23 mouse cellular contexts compared by ENCODE assay signal in the genomic region with DNA sequence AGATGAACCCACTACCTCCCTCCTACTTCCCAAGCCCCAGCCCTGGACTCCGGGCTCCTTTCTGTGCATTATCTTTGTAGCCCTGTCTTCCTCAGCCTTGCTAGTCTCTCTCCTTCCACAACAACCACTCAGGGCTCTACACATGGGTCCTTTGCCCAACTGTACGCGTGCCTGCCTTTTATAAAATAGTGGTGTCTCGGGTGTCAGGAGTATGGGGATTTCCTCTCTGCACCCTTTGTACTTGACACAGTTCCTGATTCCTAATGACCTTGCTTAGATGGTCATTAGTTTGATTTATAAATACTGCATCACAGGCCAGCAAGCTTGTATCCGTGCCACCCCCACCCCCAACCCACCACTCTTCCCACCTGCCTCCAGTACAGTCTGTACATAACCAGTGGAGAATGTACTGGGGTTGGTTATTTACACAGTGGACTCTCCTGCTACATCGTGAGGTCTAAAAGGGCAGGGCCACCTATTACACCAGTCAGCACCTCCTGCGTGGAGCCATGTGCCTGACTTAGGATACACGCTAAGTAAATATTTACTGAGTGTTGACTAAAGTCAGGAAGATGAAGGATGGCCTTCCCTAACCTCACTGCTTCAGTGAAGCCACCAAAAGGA.
DNase-seq lines count a peak whose midpoint lies in the region; ATAC-seq lines count a peak whose summit lies in the region.
"Had no signal": no experiment of that assay in that cellular context is flagged by ENCODE, and none has a peak within 500 bp of the region (broad histone marks: within the 10 kb centered on the region; RNA-seq: fewer than 3 reads in every experiment).

No protein-coding gene starts in this region.

- H3K9ac ChIP-seq in kidney, embryonic 14.5 days (ENCODE audit: low read depth, low read length): no peak overlapping the region
- H3K9ac ChIP-seq in intestine, embryonic 15.5 days: no peak overlapping the region
- H3K9ac ChIP-seq in liver, embryonic 12.5 days: no peak overlapping the region
- no peak overlapping the region for H3K9ac ChIP-seq in stomach, embryonic 14.5 days (replicated peaks; ENCODE audit: low read depth, low read length)
- H3K9ac ChIP-seq: hindbrain, embryonic 14.5 days; limb, embryonic 13.5 days; lung, embryonic 15.5 days; neural tube, embryonic 15.5 days had no signal

- no peak overlapping the region for H3K4me3 ChIP-seq in kidney, embryonic 14.5 days (ENCODE audit: low read length)
- no peak overlapping the region for H3K4me3 ChIP-seq in intestine, embryonic 15.5 days (replicated peaks)
- no peak overlapping the region for H3K4me3 ChIP-seq in liver, embryonic 12.5 days
- H3K4me3 ChIP-seq in stomach, embryonic 14.5 days (ENCODE audit: low read depth, low read length): no peak overlapping the region
- H3K4me3 ChIP-seq in embryonic facial prominence, embryonic 10.5 days: no peak overlapping the region
- H3K4me3 ChIP-seq: heart, adult 2 months; limb, embryonic 13.5 days; lung, embryonic 15.5 days; neural tube, embryonic 15.5 days had no signal

- H3K4me1 ChIP-seq in kidney, embryonic 14.5 days (ENCODE audit: control insufficient read depth, insufficient read depth, low read length): peaks cover 13% of the 10 kb centered on the region; the same call in 1 of the 2 replicates
- no peaks in the 10 kb centered on the region for H3K4me1 ChIP-seq in intestine, embryonic 15.5 days (replicated peaks)
- 0 out of 2 replicates have a peak, but pooled peaks cover 5% of the 10 kb centered on the region for H3K4me1 ChIP-seq in liver, embryonic 12.5 days
- peaks cover 7% of the 10 kb centered on the region for H3K4me1 ChIP-seq in stomach, embryonic 14.5 days (ENCODE audit: control insufficient read depth, insufficient read depth, low read length)
- H3K4me1 ChIP-seq in embryonic facial prominence, embryonic 10.5 days: peaks cover 25% of the 10 kb centered on the region

- WGBS in kidney, embryonic 14.5 days: 24% methylated on average over 8 of the region's 8 CpGs
- WGBS in intestine, embryonic 15.5 days: 47% methylated on average over 8 of the region's 8 CpGs
- WGBS in liver, embryonic 12.5 days (ENCODE audit: insufficient replicate concordance): 68% methylated on average over 8 of the region's 8 CpGs
- WGBS in stomach, embryonic 14.5 days: 45% methylated on average over 8 of the region's 8 CpGs
- 82% methylated on average over 8 of the region's 8 CpGs for WGBS in embryonic facial prominence, embryonic 10.5 days

- H3K36me3 ChIP-seq in kidney, embryonic 14.5 days (ENCODE audit: control insufficient read depth, insufficient read depth, low read length): no peaks in the 10 kb centered on the region
- no peaks in the 10 kb centered on the region for H3K36me3 ChIP-seq in intestine, embryonic 15.5 days
- H3K36me3 ChIP-seq in liver, embryonic 12.5 days: no peaks in the 10 kb centered on the region
- H3K36me3 ChIP-seq in stomach, embryonic 14.5 days (ENCODE audit: control insufficient read depth, insufficient read depth, low read length): no peaks in the 10 kb centered on the region
- no peaks in the 10 kb centered on the region for H3K36me3 ChIP-seq in embryonic facial prominence, embryonic 10.5 days (replicated peaks)
- H3K36me3 ChIP-seq: limb, embryonic 13.5 days; lung, embryonic 15.5 days; neural tube, embryonic 15.5 days had no signal

- ATAC-seq in kidney, embryonic 14.5 days (ENCODE audit: low FRiP score, low TSS enrichment): peak; percentile 76
- peak; percentile 66 for ATAC-seq in intestine, embryonic 15.5 days
- peak; percentile 78 for ATAC-seq in liver, embryonic 12.5 days
- ATAC-seq in stomach, embryonic 14.5 days (ENCODE audit: insufficient number of reproducible peaks, insufficient read depth, low FRiP score, low read depth): peak; percentile 48; the same call in 1 of the 2 replicates
- ATAC-seq: inflammation-experienced regulatory T-cells, adult 6 months; midbrain, embryonic 16.5 days had no signal

- peak overlapping the region; percentile 47; the same call in 1 of the 2 replicates for H3K27ac ChIP-seq in kidney, embryonic 14.5 days (ENCODE audit: low read depth, low read length)
- no peak overlapping the region for H3K27ac ChIP-seq in intestine, embryonic 15.5 days
- H3K27ac ChIP-seq in liver, embryonic 12.5 days: no peak overlapping the region
- H3K27ac ChIP-seq in stomach, embryonic 14.5 days (ENCODE audit: low read length): no peak overlapping the region
- H3K27ac ChIP-seq in embryonic facial prominence, embryonic 10.5 days (replicated peaks): no peak overlapping the region
- H3K27ac ChIP-seq: heart, adult 2 months; hindbrain, embryonic 14.5 days; limb, embryonic 13.5 days; lung, embryonic 15.5 days; macrophage; neural tube, embryonic 15.5 days had no signal

- no peak for DNase-seq in kidney, postnatal 4 days
- DNase-seq in spleen, adult 12 weeks (ENCODE audit: low spot score): no peak
- no peak for DNase-seq in adrenal gland, postnatal 36 days
- DNase-seq in embryonic facial prominence, embryonic 10.5 days (ENCODE audit: low spot score): no peak
- DNase-seq: adrenal gland, postnatal 10 days; cerebellum, adult 9-10 months; gastrocnemius, postnatal 25 days; heart, adult 2 months; kidney, postnatal 25 days; layer of hippocampus, postnatal 36 days; right cerebral cortex, adult 18-20 months; thymus, postnatal 14 days had no signal

- no peaks in the 10 kb centered on the region for H3K9me3 ChIP-seq in kidney, embryonic 14.5 days (ENCODE audit: control insufficient read depth, low read length)
- H3K9me3 ChIP-seq in intestine, embryonic 15.5 days: no peaks in the 10 kb centered on the region
- no peaks in the 10 kb centered on the region for H3K9me3 ChIP-seq in liver, embryonic 12.5 days (replicated peaks)
- no peaks in the 10 kb centered on the region for H3K9me3 ChIP-seq in stomach, embryonic 14.5 days (ENCODE audit: control insufficient read depth, low read depth, low read length)
- H3K9me3 ChIP-seq in embryonic facial prominence, embryonic 10.5 days: no peaks in the 10 kb centered on the region
- H3K9me3 ChIP-seq: limb, embryonic 13.5 days; lung, embryonic 15.5 days; neural tube, embryonic 15.5 days had no signal

- no peaks in the 10 kb centered on the region for H3K27me3 ChIP-seq in kidney, embryonic 14.5 days (ENCODE audit: control insufficient read depth, insufficient read depth, low read length)
- no peaks in the 10 kb centered on the region for H3K27me3 ChIP-seq in intestine, embryonic 15.5 days (replicated peaks)
- no peaks in the 10 kb centered on the region for H3K27me3 ChIP-seq in liver, embryonic 12.5 days (replicated peaks)
- no peaks in the 10 kb centered on the region for H3K27me3 ChIP-seq in stomach, embryonic 14.5 days (ENCODE audit: control insufficient read depth, insufficient read depth, low read length)
- H3K27me3 ChIP-seq in embryonic facial prominence, embryonic 10.5 days (replicated peaks; ENCODE audit: low read depth, poor library complexity, severe bottlenecking): no peaks in the 10 kb centered on the region
- H3K27me3 ChIP-seq: limb, embryonic 13.5 days; lung, embryonic 15.5 days; neural tube, embryonic 15.5 days had no signal

- 0 out of 2 replicates have a peak overlapping the region, but pooled peaks have one; percentile 2 for H3K4me2 ChIP-seq in kidney, embryonic 14.5 days (replicated peaks; ENCODE audit: low read depth, low read length)
- no peak overlapping the region for H3K4me2 ChIP-seq in intestine, embryonic 15.5 days (replicated peaks)
- H3K4me2 ChIP-seq in liver, embryonic 12.5 days: no peak overlapping the region
- no peak overlapping the region for H3K4me2 ChIP-seq in stomach, embryonic 14.5 days (replicated peaks; ENCODE audit: low read depth, low read length)
- H3K4me2 ChIP-seq: hindbrain, embryonic 14.5 days; limb, embryonic 13.5 days; lung, embryonic 15.5 days; neural tube, embryonic 15.5 days had no signal
